9 mouse cellular contexts compared by ENCODE assay signal in genomic region chr1:180974126-180974746, GRCm38 (mm10). TPM values are rescaled to one million over a fixed set of nuclear protein-coding genes. Genes with fewer than 3 reads are reported as not detected.
DNase-seq lines count a peak whose midpoint lies in the region; ATAC-seq and TF ChIP-seq lines count a peak whose summit lies in the region.
"Had no signal": no experiment of that assay in that cellular context is flagged by ENCODE, and none has a peak within 500 bp of the region (broad histone marks: within the 10 kb centered on the region; RNA-seq: fewer than 3 reads in every experiment).

No protein-coding gene starts in this region.

- H3K36me3 ChIP-seq in hindbrain, embryonic 15.5 days: no peaks in the 10 kb centered on the region
- H3K36me3 ChIP-seq in limb, embryonic 13.5 days: peaks cover 47% of the 10 kb centered on the region
- H3K36me3 ChIP-seq in midbrain, postnatal 0 days (ENCODE audit: insufficient read depth, low read length): no peaks in the 10 kb centered on the region

- WGBS in hindbrain, embryonic 15.5 days: 65% methylated on average over 14 of the region's 14 CpGs
- 59% methylated on average over 14 of the region's 14 CpGs for WGBS in limb, embryonic 13.5 days
- 61% methylated on average over 14 of the region's 14 CpGs for WGBS in midbrain, postnatal 0 days

- H3K4me2 ChIP-seq in hindbrain, embryonic 15.5 days: no peak overlapping the region
- H3K4me2 ChIP-seq in limb, embryonic 13.5 days (replicated peaks): no peak overlapping the region
- no peak overlapping the region for H3K4me2 ChIP-seq in midbrain, postnatal 0 days (ENCODE audit: low read depth, low read length, poor library complexity, severe bottlenecking)

- no peak overlapping the region for H3K9ac ChIP-seq in hindbrain, embryonic 15.5 days
- no peak overlapping the region for H3K9ac ChIP-seq in limb, embryonic 13.5 days
- no peak overlapping the region for H3K9ac ChIP-seq in midbrain, postnatal 0 days (replicated peaks; ENCODE audit: low read length, poor library complexity, severe bottlenecking)

- DNase-seq in adrenal gland, postnatal 10 days: peak; percentile 47
- DNase-seq in adrenal gland, adult 8-10 months: no peak
- DNase-seq in ES-CJ7 (ENCODE audit: low read depth, low spot score): peak; percentile 84
- DNase-seq in embryo, embryonic 9.5 days (ENCODE audit: extremely low spot score): peak; percentile 66
- peak; percentile 61 for DNase-seq in midbrain, postnatal 0 days (ENCODE audit: low spot score)
- peak; percentile 35 to 48 for DNase-seq in thymus, postnatal 36 days

- no peaks in the 10 kb centered on the region for H3K27me3 ChIP-seq in hindbrain, embryonic 15.5 days
- H3K27me3 ChIP-seq in limb, embryonic 13.5 days: no peaks in the 10 kb centered on the region
- no peaks in the 10 kb centered on the region for H3K27me3 ChIP-seq in midbrain, postnatal 0 days (ENCODE audit: insufficient read depth, low read length)
- H3K27me3 ChIP-seq: Patski had no signal

- H3K4me1 ChIP-seq in hindbrain, embryonic 15.5 days (replicated peaks): no peaks in the 10 kb centered on the region
- no peaks in the 10 kb centered on the region for H3K4me1 ChIP-seq in limb, embryonic 13.5 days
- H3K4me1 ChIP-seq in midbrain, postnatal 0 days (ENCODE audit: insufficient read depth, low read length): no peaks in the 10 kb centered on the region

- H3K9me3 ChIP-seq in hindbrain, embryonic 15.5 days: no peaks in the 10 kb centered on the region
- H3K9me3 ChIP-seq in limb, embryonic 13.5 days: no peaks in the 10 kb centered on the region
- no peaks in the 10 kb centered on the region for H3K9me3 ChIP-seq in midbrain, postnatal 0 days (ENCODE audit: low read length)

- no peak overlapping the region for H3K27ac ChIP-seq in hindbrain, embryonic 15.5 days (replicated peaks)
- H3K27ac ChIP-seq in limb, embryonic 13.5 days: no peak overlapping the region
- no peak overlapping the region for H3K27ac ChIP-seq in midbrain, postnatal 0 days (ENCODE audit: low read depth, low read length)

- 0 out of 2 replicates have a peak, but pooled peaks have one; percentile 45 for ATAC-seq in hindbrain, embryonic 15.5 days (ENCODE audit: low FRiP score, low read depth)
- peak; percentile 38; the same call in 1 of the 2 replicates for ATAC-seq in limb, embryonic 13.5 days (ENCODE audit: low FRiP score, low read depth)
- peak; percentile 49; the same call in 1 of the 2 replicates for ATAC-seq in midbrain, postnatal 0 days (ENCODE audit: low FRiP score)
- ATAC-seq: Patski had no signal

- no peak overlapping the region for H3K4me3 ChIP-seq in hindbrain, embryonic 15.5 days
- no peak overlapping the region for H3K4me3 ChIP-seq in limb, embryonic 13.5 days
- H3K4me3 ChIP-seq in midbrain, postnatal 0 days (ENCODE audit: low read depth, low read length): no peak overlapping the region

- TF ChIP-seq CTCF in midbrain, postnatal 0 days (IDR thresholded peaks at IDR 0.05): peak; percentile 80

RNA-seq across cellular contexts. Expression of gene Tmem63a, which starts 32.1 kb away (rescaled TPM):
- 10 to 100 TPM; 24.7 to 27.3 TPM for total RNA-seq in adrenal gland, postnatal 10 days (2021)
- 10 to 100 TPM; 79.6 to 95.9 (median 87.5) TPM for total RNA-seq in adrenal gland, adult 8-10 months (2022)
- 1.8 and 2.4 TPM in 2 replicates for polyA plus RNA-seq in hindbrain, embryonic 15.5 days (2015; fragmentation: Nextera tagmentation; extraction: Ambion mirVana)
- polyA plus RNA-seq in limb, embryonic 13.5 days (2015; fragmentation: Nextera tagmentation; extraction: Ambion mirVana): 16.2 and 17.7 TPM in 2 replicates
- 4.8 and 6.4 TPM in 2 replicates for total RNA-seq in midbrain, postnatal 0 days (2014; rRNA removed)
- polyA plus RNA-seq in midbrain, postnatal 0 days (2015; fragmentation: Nextera tagmentation; extraction: Ambion mirVana): 1.3 and 1.7 TPM in 2 replicates

RNA-seq across cellular contexts. Expression of gene Lefty1, which starts 39.4 kb away (rescaled TPM):
- under 1 TPM; 0.63 to 0.79 TPM for total RNA-seq in adrenal gland, postnatal 10 days (2021)
- total RNA-seq in adrenal gland, adult 8-10 months (2022): 10 to 100 TPM in 3 of 4 experiments, 1 to 10 TPM in 1; 5.8 to 22.3 (median 14.0) TPM
- polyA plus RNA-seq in hindbrain, embryonic 15.5 days (2015; fragmentation: Nextera tagmentation; extraction: Ambion mirVana): 0.16 and 0.20 TPM in 2 replicates
- polyA plus RNA-seq in limb, embryonic 13.5 days (2015; fragmentation: Nextera tagmentation; extraction: Ambion mirVana): 1.8 and 2.2 TPM in 2 replicates
- total RNA-seq in midbrain, postnatal 0 days (2014; rRNA removed): 0.38 TPM in 1 of 2 replicates, not detected in the other
- polyA plus RNA-seq in midbrain, postnatal 0 days (2015; fragmentation: Nextera tagmentation; extraction: Ambion mirVana): 0.41 and 0.42 TPM in 2 replicates

RNA-seq across cellular contexts. Expression of gene Ephx1, which starts 46.5 kb away (rescaled TPM):
- total RNA-seq in adrenal gland, postnatal 10 days (2021): 10 to 100 TPM; 61.5 to 67.2 TPM
- 100 to 1,000 TPM; 324 to 382 (median 360) TPM for total RNA-seq in adrenal gland, adult 8-10 months (2022)
- polyA plus RNA-seq in hindbrain, embryonic 15.5 days (2015; fragmentation: Nextera tagmentation; extraction: Ambion mirVana): 8.3 and 9.3 TPM in 2 replicates
- polyA plus RNA-seq in limb, embryonic 13.5 days (2015; fragmentation: Nextera tagmentation; extraction: Ambion mirVana): 4.2 and 4.3 TPM in 2 replicates
- total RNA-seq in midbrain, postnatal 0 days (2014; rRNA removed): 11.8 and 13.8 TPM in 2 replicates
- 9.7 and 10.6 TPM in 2 replicates for polyA plus RNA-seq in midbrain, postnatal 0 days (2015; fragmentation: Nextera tagmentation; extraction: Ambion mirVana)

Comparison
In these comparisons a context has a peak if more than half of its experiments do, and no peak if none do; other contexts are left out.
1. RNA of gene Ephx1, which starts 46.5 kb away (total RNA-seq): 324 to 382 TPM in adrenal gland, adult 8-10 months; 61.5 to 67.2 TPM in adrenal gland, postnatal 10 days and 11.8 to 13.8 TPM in midbrain, postnatal 0 days; every median in the first group is over 4 times any median in the second.
2. Peak in every context shown above with its lines, with median percentiles within 50 percentile points of each other: ATAC-seq.